10 mouse cellular contexts compared by ENCODE assay signal in the genomic region with DNA sequence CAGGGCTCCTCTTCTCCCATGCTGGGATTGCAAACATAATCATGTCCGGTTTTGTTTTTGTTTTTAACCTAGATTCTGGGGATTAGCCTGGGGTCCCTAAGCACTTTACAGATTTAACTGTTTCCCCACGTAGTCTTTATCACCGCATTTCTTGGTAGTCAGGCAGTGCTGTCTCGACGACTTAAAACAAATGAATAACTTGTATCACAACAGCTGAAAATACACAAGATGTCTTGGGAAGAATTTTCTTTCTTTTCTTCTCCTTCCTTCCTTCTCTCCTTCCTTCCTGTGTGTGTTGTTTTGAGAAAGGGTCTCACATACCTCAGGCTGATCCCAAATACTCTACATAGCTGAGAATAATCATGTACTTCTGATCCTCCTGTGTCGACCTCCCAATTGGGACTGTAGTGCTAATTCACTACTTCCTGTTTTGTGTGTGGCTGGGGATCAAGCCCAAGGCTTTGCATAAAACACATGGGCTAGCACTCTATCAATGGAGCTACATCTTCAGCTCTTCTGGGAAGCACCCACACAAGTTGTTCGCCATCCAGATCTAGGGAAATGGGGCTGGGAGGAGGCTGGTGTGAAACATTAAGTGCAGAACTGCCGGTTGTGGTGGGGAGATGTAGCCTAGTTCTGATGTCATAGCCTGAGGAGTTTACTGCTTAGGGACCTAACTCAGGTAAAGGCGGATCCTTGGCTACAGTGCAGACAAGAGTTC.
"Had no signal": no experiment of that assay in that cellular context is flagged by ENCODE, and none has a peak within 500 bp of the region (broad histone marks: within the 10 kb centered on the region; RNA-seq: fewer than 3 reads in every experiment).

No protein-coding gene starts in this region.

- H3K9ac ChIP-seq: kidney, embryonic 15.5 days; liver, embryonic 12.5 days; lung, embryonic 14.5 days; midbrain, embryonic 15.5 days; neural tube, embryonic 12.5 days had no signal

- H3K4me2 ChIP-seq: kidney, embryonic 15.5 days; liver, embryonic 12.5 days; lung, embryonic 14.5 days; midbrain, embryonic 11.5 days; midbrain, embryonic 15.5 days; neural tube, embryonic 12.5 days had no signal

- H3K27ac ChIP-seq: kidney, embryonic 15.5 days; limb, embryonic 10.5 days; liver, embryonic 12.5 days; midbrain, embryonic 15.5 days; neural tube, embryonic 12.5 days had no signal

- H3K4me3 ChIP-seq: kidney, embryonic 15.5 days; limb, embryonic 10.5 days; liver, embryonic 12.5 days; midbrain, embryonic 15.5 days; neural tube, embryonic 12.5 days had no signal

- H3K27me3 ChIP-seq: kidney, embryonic 15.5 days; liver, embryonic 12.5 days; midbrain, embryonic 15.5 days; neural tube, embryonic 12.5 days had no signal

- H3K36me3 ChIP-seq: kidney, embryonic 15.5 days; limb, embryonic 10.5 days; liver, embryonic 12.5 days; midbrain, embryonic 15.5 days; neural tube, embryonic 12.5 days had no signal

- H3K9me3 ChIP-seq: kidney, embryonic 15.5 days; limb, embryonic 10.5 days; liver, embryonic 12.5 days; midbrain, embryonic 15.5 days; neural tube, embryonic 12.5 days had no signal

- H3K4me1 ChIP-seq: midbrain, embryonic 15.5 days; neural tube, embryonic 12.5 days had no signal

- DNase-seq: kidney, adult 2 months; kidney, postnatal 14 days; lung, embryonic 14.5 days; thymus, postnatal 4 days had no signal

- ATAC-seq: liver, embryonic 12.5 days; midbrain, embryonic 15.5 days had no signal
